Mouse (Mus musculus): ENCODE measurements around the gene Neurog2. TPM values are rescaled to one million over a fixed set of nuclear protein-coding genes. Genes with fewer than 3 reads are reported as not detected.

The Neurog2 gene
- polyA plus RNA-seq, 1 experiment from 2014 or later: not detected

DNA sequence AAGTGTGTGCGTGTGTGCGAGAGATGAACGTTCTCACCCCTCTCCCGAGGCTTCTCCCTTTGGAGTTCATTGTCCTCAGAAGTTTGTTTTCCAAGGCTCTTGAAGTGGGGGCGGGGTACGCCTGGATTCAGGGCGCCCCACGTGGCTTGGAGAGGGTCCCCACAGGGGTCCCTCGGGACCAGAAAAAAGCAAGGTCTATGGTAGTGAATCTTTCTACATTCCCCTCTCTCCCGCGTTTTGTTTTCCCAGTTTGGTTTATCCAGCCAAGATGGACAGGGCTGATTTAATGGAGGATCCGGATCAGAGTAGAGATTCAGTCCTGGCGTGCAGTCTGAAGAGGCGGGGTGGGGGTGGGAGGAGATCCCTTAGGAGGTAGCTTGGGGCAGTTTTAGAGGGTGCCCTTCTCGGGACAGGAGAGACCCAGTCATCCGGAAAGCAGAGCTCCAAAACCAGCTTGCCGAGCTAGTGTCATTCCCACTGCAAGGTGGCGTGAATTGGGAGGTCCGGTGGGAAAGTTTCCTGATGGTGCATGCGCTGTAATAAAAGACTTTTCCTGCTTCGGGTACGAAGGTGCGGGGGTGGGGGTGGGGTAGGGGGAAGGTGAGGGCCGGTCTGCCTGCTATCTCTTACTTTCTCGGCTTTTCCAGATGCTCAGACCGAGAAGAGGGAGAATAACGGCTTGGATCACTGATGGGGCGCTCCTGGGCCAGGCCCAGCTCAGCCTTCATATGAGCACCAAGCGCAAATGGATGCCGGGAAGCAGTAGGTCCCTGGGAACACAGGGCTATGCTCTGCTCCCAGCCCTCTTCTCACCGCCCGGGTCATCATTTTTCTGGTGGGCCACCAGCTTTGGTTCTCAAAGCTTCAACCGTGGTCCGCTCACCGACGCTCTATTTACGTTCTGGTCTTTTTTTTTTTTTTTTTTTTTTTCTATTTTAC, 8.1 kb downstream of the Neurog2 start:
- no peak for DNase-seq (ENCODE audit: low read depth, low spot score)
- POLR2A ChIA-PET: no interaction called here
- in situ Hi-C loops (cut with MboI; ENCODE audit: low pct_unique_long_range_greater_than_20kb): no loop called here
- TF ChIP-seq CTCF (IDR thresholded peaks at IDR 0.05): no peak
- CTCF ChIA-PET: interaction anchor here (1.1 to 1.6 kb wide), 6 partner anchors 12 to 308 kb away, joined by 3 to 8 read pairs (median 4); partner anchors contain the start of gene Alpk1
- H3K27me3 ChIP-seq: peaks cover 19% of the 10 kb centered on the region
- no peak for ATAC-seq

DNA sequence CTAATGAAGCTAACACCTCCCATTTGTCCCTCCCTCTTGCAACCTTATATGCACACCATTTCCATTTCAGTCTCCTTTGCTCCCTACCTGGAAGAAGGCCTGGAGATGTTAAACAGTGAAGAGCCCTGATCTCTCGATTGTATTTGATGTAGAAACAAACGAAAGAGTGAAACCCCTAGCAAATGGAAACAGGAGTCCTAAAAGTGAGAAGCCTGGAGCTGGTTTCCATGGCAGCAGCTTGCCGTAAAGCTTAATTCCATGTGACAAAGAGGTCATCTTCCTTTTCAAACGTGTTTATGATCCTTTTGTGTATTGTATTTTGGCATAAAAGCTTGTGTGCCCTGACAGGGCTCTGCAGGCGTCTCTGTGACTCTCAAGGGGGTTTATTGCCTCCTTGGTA, 9.3 kb downstream of the Neurog2 start:
- CTCF ChIA-PET: interaction anchor here (1.1 to 1.6 kb wide), 6 partner anchors 8 to 306 kb away, joined by 3 to 8 read pairs (median 4); no protein-coding TSS in a partner anchor
- POLR2A ChIA-PET: interaction anchor here (1.1 kb wide), 1 partner anchor 11 kb away, joined by 4 read pairs; no protein-coding TSS in a partner anchor
- DNase-seq (ENCODE audit: low read depth, low spot score) (no peak), ATAC-seq (no peak)
- in situ Hi-C loops (cut with MboI; ENCODE audit: low pct_unique_long_range_greater_than_20kb): no loop called here
- no peak for TF ChIP-seq CTCF (IDR thresholded peaks at IDR 0.05)
- H3K27me3 ChIP-seq: peaks cover 15% of the 10 kb centered on the region

DNA sequence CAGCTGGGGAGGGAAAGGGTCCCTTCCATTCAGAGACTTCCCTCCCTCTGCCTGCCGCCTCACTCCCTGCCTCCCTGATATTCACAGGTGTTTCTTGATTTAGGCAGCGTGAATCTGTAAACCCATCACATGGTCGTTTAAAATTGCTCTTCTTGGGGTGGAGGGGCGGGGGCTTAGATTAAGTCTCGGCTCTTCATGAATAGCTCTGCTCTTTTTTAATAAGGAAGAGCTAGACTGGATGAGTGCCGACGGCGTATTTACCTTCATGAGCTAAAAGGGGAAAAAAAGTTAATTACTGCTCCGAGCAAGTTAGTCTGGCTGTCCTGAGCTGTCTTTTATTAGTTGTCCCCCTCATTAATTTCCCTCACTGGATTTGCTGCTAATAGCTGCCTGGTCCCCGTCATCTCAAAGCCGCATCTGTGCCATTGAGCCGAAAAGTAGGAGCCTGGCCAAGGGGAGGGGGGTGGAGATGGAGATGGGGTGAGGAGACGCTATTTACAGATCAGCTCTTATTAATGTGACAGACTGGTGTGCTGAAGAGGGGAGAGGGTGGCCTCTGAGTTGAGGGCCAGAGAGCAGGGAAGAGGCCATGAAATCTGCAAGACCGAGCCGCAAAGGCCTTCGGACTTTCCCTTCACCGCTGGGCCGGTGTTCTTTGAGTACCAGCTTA, 13.4 kb downstream of the Neurog2 start:
- peaks cover 9% of the 10 kb centered on the region for H3K27me3 ChIP-seq
- POLR2A ChIA-PET: interaction anchor here (0.9 to 1.0 kb wide), 2 partner anchors 12 to 18 kb away, joined by 3 to 6 read pairs; no protein-coding TSS in a partner anchor
- CTCF ChIA-PET: interaction anchor here (1.2 to 2.6 kb wide), 8 partner anchors 10 to 135 kb away, joined by 3 to 15 read pairs (median 5); partner anchors contain the start of genes Alpk1 and Neurog2
- DNase-seq (ENCODE audit: low read depth, low spot score): no peak
- no peak for ATAC-seq
- in situ Hi-C loops (cut with MboI; ENCODE audit: low pct_unique_long_range_greater_than_20kb): no loop called here
- TF ChIP-seq CTCF (IDR thresholded peaks at IDR 0.05): no peak

DNA sequence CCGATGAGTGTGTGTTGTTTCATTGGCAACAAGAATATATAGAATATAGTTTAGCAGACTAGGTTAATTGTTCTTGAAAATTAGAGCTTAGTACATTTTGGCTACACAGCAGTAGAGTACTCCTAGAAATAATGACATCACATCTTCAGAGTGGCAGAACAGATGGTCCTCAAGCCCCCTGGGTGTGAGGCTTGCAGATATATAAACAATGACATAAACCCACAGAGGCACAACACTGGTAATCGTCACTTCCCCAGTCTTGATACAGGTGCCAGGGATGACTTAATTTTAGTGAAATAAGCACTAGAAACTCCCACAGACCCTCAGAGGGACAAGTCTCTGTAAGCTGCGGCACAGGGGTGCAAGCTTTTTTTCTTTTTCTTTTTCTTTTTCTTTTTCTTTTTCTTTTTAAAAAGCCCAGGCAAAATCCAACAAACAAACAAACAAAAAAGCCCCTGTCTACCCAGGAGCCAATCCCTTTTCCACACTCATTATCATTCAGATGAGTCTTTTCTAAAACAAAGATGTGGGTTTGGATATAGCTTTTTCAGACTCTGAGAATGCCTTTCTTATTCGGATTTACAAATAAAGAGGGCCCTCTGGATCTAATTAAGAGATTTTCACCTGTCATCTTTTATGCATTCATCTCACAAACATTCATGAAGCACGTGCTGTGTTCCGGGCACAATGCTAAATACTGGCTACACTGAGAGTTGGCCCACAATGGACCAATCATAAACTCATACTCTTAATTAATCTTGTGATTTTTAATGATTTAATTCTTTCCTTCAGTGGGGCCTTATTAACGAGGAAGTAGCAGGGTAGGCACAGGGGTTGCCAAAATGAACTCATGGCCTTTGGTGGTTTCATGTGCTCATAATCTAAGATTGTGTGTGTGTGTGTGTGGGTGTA, 19.1 kb downstream of the Neurog2 start:
- CTCF ChIA-PET: interaction anchor here (0.7 to 1.5 kb wide), 4 partner anchors 9 to 20 kb away, joined by 3 to 5 read pairs (median 4); no protein-coding TSS in a partner anchor

DNA sequence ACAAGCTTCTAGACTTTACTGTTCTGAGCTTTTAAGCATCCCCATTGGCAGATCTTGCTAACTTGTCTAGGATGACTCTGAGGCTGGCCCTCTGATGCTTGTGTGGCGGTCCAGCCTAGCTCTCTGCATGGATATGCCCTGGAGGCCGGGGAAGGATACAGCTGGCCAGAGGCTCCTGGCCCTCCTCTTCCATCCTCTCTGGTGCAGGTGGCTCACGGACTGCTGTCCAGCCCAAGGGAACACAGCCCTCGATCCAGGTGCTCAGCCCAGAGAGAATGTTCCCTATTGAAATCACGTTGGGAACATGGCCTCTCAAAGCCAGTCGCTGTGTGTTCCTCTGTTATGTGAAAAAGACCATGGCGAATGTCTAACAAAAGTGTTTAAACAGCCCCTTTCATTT, 27.8 kb downstream of the Neurog2 start:
- DNase-seq (ENCODE audit: low read depth, low spot score) (no peak), ATAC-seq (no peak)
- CTCF ChIA-PET: interaction anchor here (2.0 kb wide), 1 partner anchor 99 kb away, joined by 5 read pairs; no protein-coding TSS in a partner anchor
- TF ChIP-seq CTCF (IDR thresholded peaks at IDR 0.05): no peak
- POLR2A ChIA-PET: interaction anchor here (0.6 kb wide), 1 partner anchor 1085 kb away, joined by 3 read pairs; no protein-coding TSS in a partner anchor
- in situ Hi-C loops (cut with MboI; ENCODE audit: low pct_unique_long_range_greater_than_20kb): no loop called here
- no peaks in the 10 kb centered on the region for H3K27me3 ChIP-seq

More for the DNA sequence above, 19.1 kb downstream of the Neurog2 start:
- no peaks in the 10 kb centered on the region for H3K27me3 ChIP-seq
- no peak for TF ChIP-seq CTCF (IDR thresholded peaks at IDR 0.05)
- in situ Hi-C loops (cut with MboI; ENCODE audit: low pct_unique_long_range_greater_than_20kb): no loop called here
- DNase-seq (ENCODE audit: low read depth, low spot score) (peak; percentile 12), ATAC-seq (no peak)
- POLR2A ChIA-PET: interaction anchor here (0.9 to 1.0 kb wide), 2 partner anchors 10 to 24 kb away, joined by 3 to 4 read pairs; no protein-coding TSS in a partner anchor

DNA sequence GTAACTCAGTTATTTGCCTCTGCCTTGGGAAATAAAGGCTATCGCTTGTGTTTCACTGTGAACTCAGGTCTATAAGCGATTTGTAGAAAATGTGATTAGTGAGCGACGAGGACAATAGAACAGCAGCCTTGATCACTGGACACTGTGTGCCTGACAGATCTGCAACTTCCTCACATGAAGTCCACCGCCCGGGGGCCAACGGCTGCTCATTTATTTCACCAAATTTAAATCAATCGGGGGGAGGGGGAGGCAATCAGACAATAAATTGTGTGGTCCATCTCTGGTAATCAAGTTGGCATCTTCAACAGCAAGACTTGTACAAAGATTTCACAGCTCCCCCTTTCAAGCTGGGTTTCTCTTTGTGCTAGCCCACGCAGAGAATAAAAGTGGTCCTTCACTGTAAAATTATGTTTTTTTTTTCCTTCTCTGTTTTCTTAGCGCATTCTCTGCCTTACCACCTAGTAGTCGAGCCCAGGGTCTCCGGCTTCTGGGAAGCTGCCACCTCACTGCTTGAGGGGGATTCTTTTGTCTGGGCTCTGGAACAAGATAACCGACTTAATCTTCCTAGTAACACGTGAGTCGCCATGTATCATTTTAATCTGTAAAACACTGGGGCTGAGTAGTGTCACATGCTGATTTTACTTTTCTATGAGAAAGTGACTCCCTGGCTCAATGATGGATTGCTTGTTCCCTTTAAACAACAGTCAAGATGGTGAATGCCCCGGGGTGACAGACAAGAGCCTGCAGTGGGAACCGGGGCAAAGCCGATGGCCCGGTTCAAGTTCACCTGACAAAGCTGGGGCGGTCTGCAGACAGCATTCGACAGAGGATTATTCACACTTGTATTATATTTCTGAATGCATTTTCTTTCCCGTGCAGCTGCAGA, 29.0 kb downstream of the Neurog2 start:
- no peak for TF ChIP-seq CTCF (IDR thresholded peaks at IDR 0.05)
- no peak for DNase-seq (ENCODE audit: low read depth, low spot score)
- CTCF ChIA-PET: interaction anchor here (0.8 kb wide), 1 partner anchor 15 kb away, joined by 3 read pairs; no protein-coding TSS in a partner anchor

DNA sequence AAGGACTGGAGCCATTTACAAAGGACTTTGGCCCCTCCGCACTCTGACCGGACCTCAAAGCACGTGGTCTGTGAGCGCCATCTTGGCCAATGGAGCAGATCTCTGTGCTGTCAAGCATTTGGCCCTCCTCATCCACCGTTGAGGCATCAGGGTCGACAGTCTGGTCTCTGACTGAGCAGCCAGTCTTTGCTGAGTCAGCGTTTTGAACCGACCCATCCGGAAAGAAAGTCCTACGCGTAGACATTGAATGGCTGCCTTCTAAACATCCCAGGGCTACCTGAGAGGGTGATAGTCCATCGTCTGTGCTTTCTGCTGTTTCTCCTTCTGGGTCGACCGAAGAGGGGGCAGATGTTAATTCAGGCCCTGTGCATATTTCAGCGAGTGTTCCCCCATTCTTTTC, 46.8 kb downstream of the Neurog2 start:
- no peak for TF ChIP-seq CTCF (IDR thresholded peaks at IDR 0.05)
- in situ Hi-C loops (cut with MboI; ENCODE audit: low pct_unique_long_range_greater_than_20kb): no loop called here
- no peak for DNase-seq (ENCODE audit: low read depth, low spot score)
- no peak for ATAC-seq
- ChIA-PET CTCF (interaction anchor here (1.3 to 2.0 kb wide), 4 partner anchors 8 to 77 kb away, joined by 3 to 5 read pairs (median 4); no protein-coding TSS in a partner anchor), POLR2A (no interaction called here)
- H3K27me3 ChIP-seq: no peaks in the 10 kb centered on the region

More for the DNA sequence above, 29.0 kb downstream of the Neurog2 start:
- no peaks in the 10 kb centered on the region for H3K27me3 ChIP-seq
- POLR2A ChIA-PET: no interaction called here
- no peak for ATAC-seq
- in situ Hi-C loops (cut with MboI; ENCODE audit: low pct_unique_long_range_greater_than_20kb): no loop called here

Other genes starting within 250 kb of the Neurog2 start
- gene Ank2, start 133.8 kb upstream of the Neurog2 start, polyA plus RNA-seq (2021): 47.7 TPM
- gene Larp7, start 79.8 kb upstream of the Neurog2 start, polyA plus RNA-seq (2021): 66.7 TPM
- gene Zgrf1, start 79.6 kb upstream of the Neurog2 start, polyA plus RNA-seq (2021): 7.9 TPM
- 16.5 TPM for gene Alpk1, start 147.4 kb downstream of the Neurog2 start, polyA plus RNA-seq (2021)
- 86.0 TPM for gene Tifa, start 156.7 kb downstream of the Neurog2 start, polyA plus RNA-seq (2021)
- 166 TPM for gene Ap1ar, start 204.4 kb downstream of the Neurog2 start, polyA plus RNA-seq (2021)

All from Patski (cell line).